Mouse (Mus musculus) cortical plate, adult 2 months (tissue): ENCODE measurements at regions not wholly inside any gene's neighbourhood (a gene's known extent, or its start where the extent isn't known, plus 50 kb on each side); places are given as distances from the start of the nearest gene placed in this dataset.

Source experiments
- CTCF ChIP-seq: fragments of 200-500 bp; IDR thresholded peaks from 2 replicates; pipeline ENCODE4 v1.5.1; 2011; ENCODE audit warnings: mild to moderate bottlenecking, control low read depth, low read length; ENCODE audit not compliant: insufficient read depth; ENCODE audit errors: extremely low read depth
- POLR2A ChIP-seq: fragments of 200-500 bp; IDR thresholded peaks from 2 replicates; pipeline ENCODE4 v1.6.1; 2011; ENCODE audit warnings: mild to moderate bottlenecking, low read length, control low read depth; ENCODE audit not compliant: insufficient read depth; ENCODE audit errors: extremely low read depth

DNA sequence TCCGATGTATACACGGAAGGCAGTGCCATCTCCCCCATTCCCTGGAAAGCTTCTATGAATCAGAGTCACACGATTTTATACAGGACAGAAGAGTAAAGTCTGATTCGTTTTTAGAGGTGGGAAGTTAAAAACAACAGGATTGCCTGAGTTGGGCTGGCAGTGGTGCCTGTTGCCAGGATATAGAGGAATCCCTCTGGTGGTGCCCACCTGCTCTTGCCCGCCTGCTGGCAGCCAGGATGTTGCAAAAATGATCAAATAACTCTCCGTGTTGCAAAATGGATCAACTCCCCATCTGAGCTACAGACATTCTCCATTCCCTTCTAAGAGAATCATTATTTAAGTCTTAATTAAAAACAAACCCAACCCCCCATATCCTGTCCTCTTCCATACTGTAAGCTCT, 414.0 kb downstream of the Prdm2 start:
- no peak for TF ChIP-seq CTCF
- TF ChIP-seq POLR2A: no peak
